Mouse (Mus musculus) neural tube, embryonic 14.5 days (tissue): Measurements from ENCODE around the gene C87499. TPM values are rescaled to one million over a fixed set of nuclear protein-coding genes. Genes with fewer than 3 reads are reported as not detected.
A peak's percentile ranks its signal among the peaks of the same experiment; 100 is the strongest.

ENCODE experiments used
- ATAC-seq: fragments of 200-750 bp; cut with Nextera tagmentation; 2 replicates; pipeline ENCODE4 v1.8.0; 2017; ENCODE audit warnings: low read depth, mild to moderate bottlenecking, moderate TSS enrichment, moderate library complexity
- H3K27ac ChIP-seq: fragments of 300-500 bp; sonication (generic); 2 replicates; pipeline ENCODE4 v1.5.1; 2014; ENCODE audit warnings: low read depth, mild to moderate bottlenecking, control low read depth, low read length, moderate library complexity, mixed read lengths
- H3K27me3 ChIP-seq: fragments of 300-500 bp; sonication (generic); 2 replicates; pipeline ENCODE4 v1.6.1; 2014; ENCODE audit warnings: low read length; ENCODE audit not compliant: control insufficient read depth, insufficient read depth
- H3K36me3 ChIP-seq: fragments of 300-500 bp; sonication (generic); 2 replicates; pipeline ENCODE4 v1.6.1; 2014; ENCODE audit warnings: low read length, mixed read lengths; ENCODE audit not compliant: control insufficient read depth, insufficient read depth
- H3K4me1 ChIP-seq: fragments of 300-500 bp; sonication (generic); 2 replicates; pipeline ENCODE4 v1.6.1; 2014; ENCODE audit warnings: low read length; ENCODE audit not compliant: control insufficient read depth, insufficient read depth
- H3K4me2 ChIP-seq: fragments of 300-500 bp; sonication (generic); 2 replicates; pipeline ENCODE4 v1.6.1; 2014; ENCODE audit warnings: mild to moderate bottlenecking, low read depth, low read length, control low read depth
- H3K4me3 ChIP-seq: fragments of 300-500 bp; sonication (generic); 2 replicates; pipeline ENCODE4 v1.5.1; 2014; ENCODE audit warnings: low read depth, low read length, control low read depth, mixed read lengths
- H3K9ac ChIP-seq: fragments of 300-500 bp; sonication (generic); replicated peaks from 2 replicates; pipeline ENCODE4 v1.6.1; 2014; ENCODE audit warnings: low read depth, mild to moderate bottlenecking, control low read depth, low read length, mixed read lengths
- H3K9me3 ChIP-seq: fragments of 300-500 bp; sonication (generic); 2 replicates; pipeline ENCODE4 v1.6.1; 2016; ENCODE audit warnings: low read length; ENCODE audit not compliant: control insufficient read depth
- WGBS: fragments of 180-500 bp; shearing (Covaris S2); extraction: QIAGEN DNeasy Blood & Tissue Kit; methylation state at CpG from one replicate; pipeline ENCODE4 v1.1.7; 2014; 5-methylcytosine and 5-hydroxymethylcytosine counted together
- polyA plus RNA-seq: library from polyadenylated mRNA; unstranded; fragments of >200 nt; fragmentation: Nextera tagmentation; extraction: Ambion mirVana; gene quantifications from 2 replicates; pipeline ENCODE4 v1.2.1, GENCODE M21; 2014

The C87499 gene
- polyA plus RNA-seq, 1 experiment from 2014 or later: not detected

GRCm38 (mm10) chr4:88641077-88641831, 7.0 kb upstream of the C87499 start:
- no peak overlapping the region for H3K27ac ChIP-seq
- H3K4me1 ChIP-seq: no peaks in the 10 kb centered on the region
- H3K36me3 ChIP-seq: no peaks in the 10 kb centered on the region
- no peaks in the 10 kb centered on the region for H3K9me3 ChIP-seq
- peak overlapping the region; percentile 13; the same call in 1 of the 2 replicates for H3K4me3 ChIP-seq
- peak overlapping the region; percentile 35 for H3K4me2 ChIP-seq
- H3K27me3 ChIP-seq: no peaks in the 10 kb centered on the region
- peak; percentile 96 for ATAC-seq
- 18% methylated on average over 11 of the region's 11 CpGs for WGBS
- H3K9ac ChIP-seq: no peak overlapping the region

- H3K36me3 ChIP-seq: no peaks in the 10 kb centered on the region
- peak overlapping the region; percentile 35 for H3K4me2 ChIP-seq
- H3K27me3 ChIP-seq: no peaks in the 10 kb centered on the region
- peak overlapping the region; percentile 13; the same call in 1 of the 2 replicates for H3K4me3 ChIP-seq
- no peaks in the 10 kb centered on the region for H3K9me3 ChIP-seq
- H3K9ac ChIP-seq: no peak overlapping the region
- H3K27ac ChIP-seq: no peak overlapping the region
- no peaks in the 10 kb centered on the region for H3K4me1 ChIP-seq
- 63% methylated on average over 8 of the region's 8 CpGs for WGBS
- no peak for ATAC-seq
These were observed 6.5 kb upstream of the C87499 start for GRCm38 (mm10) chr4:88640704-88641076.

DNA sequence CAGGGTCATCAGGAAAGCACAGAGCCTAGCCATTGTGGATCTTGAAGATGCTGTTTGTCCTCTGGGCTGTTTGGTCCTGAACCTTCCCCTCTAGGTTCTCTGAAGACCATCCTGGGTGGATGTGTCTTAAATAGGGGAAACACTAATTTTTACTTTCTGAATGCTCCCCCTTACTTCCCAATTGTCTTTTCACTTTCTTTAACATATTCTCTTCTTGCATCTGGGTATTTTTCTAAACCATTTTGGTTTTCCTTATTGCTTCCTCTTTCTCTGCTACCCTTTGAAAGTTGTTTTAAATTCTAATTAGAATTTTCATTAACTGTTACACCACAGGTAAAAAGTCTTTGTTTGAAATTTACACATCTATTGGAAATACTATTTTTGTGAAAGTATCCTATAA, 30.9 kb downstream of the C87499 start, which contains the start of gene Ifna12:
Gene Ifna12, minus strand, starts transcription at position 101 of the 400 bp plus-strand sequence.
- H3K27ac ChIP-seq: no peak within 1 kb of the TSS
- no peaks in the 10 kb centered on the region for H3K4me1 ChIP-seq
- no peak within 1 kb of the TSS for H3K9ac ChIP-seq
- no peaks in the 10 kb centered on the region for H3K27me3 ChIP-seq
- H3K36me3 ChIP-seq: no peaks in the 10 kb centered on the region
- H3K4me3 ChIP-seq: no peak within 1 kb of the TSS
- H3K4me2 ChIP-seq: no peak within 1 kb of the TSS
- H3K9me3 ChIP-seq: no peaks in the 10 kb centered on the region
- ATAC-seq: no peak

DNA sequence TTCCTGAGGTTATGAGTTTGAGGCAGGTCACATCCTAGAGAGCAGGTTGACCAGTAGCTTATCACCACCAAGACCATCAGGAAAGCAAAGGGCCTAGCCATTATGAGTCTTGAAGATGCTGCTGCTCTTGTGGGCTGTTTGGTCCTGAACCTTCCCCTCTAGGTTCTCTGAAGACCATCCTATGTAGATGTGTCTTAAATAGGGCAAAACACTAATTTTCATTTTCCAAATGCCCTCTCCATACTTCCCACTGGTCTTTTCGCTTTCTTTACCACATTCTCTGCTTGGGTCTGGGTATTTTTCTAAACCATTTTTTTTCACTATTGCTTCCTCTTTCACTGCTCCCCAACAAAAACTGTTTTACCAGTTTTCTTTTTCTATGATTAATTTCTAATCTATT, 41.9 kb downstream of the C87499 start, which contains the start of gene Ifna9:
Gene Ifna9, minus strand, starts transcription at position 101 of the 400 bp plus-strand sequence.
- WGBS: 94% methylated on average over 1 of the region's 1 CpGs
- H3K27ac ChIP-seq: no peak within 1 kb of the TSS
- H3K4me1 ChIP-seq: no peaks in the 10 kb centered on the region
- no peak within 1 kb of the TSS for H3K9ac ChIP-seq
- no peak within 1 kb of the TSS for H3K4me2 ChIP-seq
- no peaks in the 10 kb centered on the region for H3K36me3 ChIP-seq
- no peaks in the 10 kb centered on the region for H3K27me3 ChIP-seq
- H3K4me3 ChIP-seq: no peak within 1 kb of the TSS
- no peaks in the 10 kb centered on the region for H3K9me3 ChIP-seq
- ATAC-seq: no peak

Other genes starting within 250 kb of the C87499 start
- gene Hacd4, start 195.5 kb downstream of the C87499 start, polyA plus RNA-seq: 2.2 and 6.4 TPM in 2 replicates
- gene Ifnb1, start 111.6 kb downstream of the C87499 start, polyA plus RNA-seq: not detected in 2 replicates
- gene Ifna15, start 76.2 kb downstream of the C87499 start, polyA plus RNA-seq: not detected in 2 replicates
- not detected in 2 replicates for gene Ifna14, start 62.6 kb downstream of the C87499 start, polyA plus RNA-seq
- gene Ifna9, start 42.0 kb downstream of the C87499 start, polyA plus RNA-seq: not detected in 2 replicates
- not detected in 2 replicates for gene Ifna12, start 31.0 kb downstream of the C87499 start, polyA plus RNA-seq
- not detected in 2 replicates for gene Ifna13, start 10.0 kb upstream of the C87499 start, polyA plus RNA-seq
- not detected in 2 replicates for gene Ifna16, start 42.5 kb upstream of the C87499 start, polyA plus RNA-seq
- not detected in 2 replicates for gene Ifna2, start 49.5 kb upstream of the C87499 start, polyA plus RNA-seq
- not detected in 2 replicates for gene Ifnab, start 56.9 kb upstream of the C87499 start, polyA plus RNA-seq
- gene Gm26566, start 87.4 kb upstream of the C87499 start, polyA plus RNA-seq: 1.6 and 2.6 TPM in 2 replicates
- 129 and 164 TPM in 2 replicates for gene Klhl9, start 88.1 kb upstream of the C87499 start, polyA plus RNA-seq
- not detected in 2 replicates for gene Gm13271, start 120.5 kb upstream of the C87499 start, polyA plus RNA-seq
- not detected in 2 replicates for gene Gm13283, start 125.7 kb upstream of the C87499 start, polyA plus RNA-seq
- gene Gm13290, start 139.4 kb upstream of the C87499 start, polyA plus RNA-seq: not detected in 2 replicates
- not detected in 2 replicates for gene Gm13289, start 142.5 kb upstream of the C87499 start, polyA plus RNA-seq
- not detected in 2 replicates for gene Gm13272, start 145.4 kb upstream of the C87499 start, polyA plus RNA-seq
- gene Ifnz, start 147.7 kb upstream of the C87499 start, polyA plus RNA-seq: not detected in 2 replicates
- gene Gm13276, start 151.3 kb upstream of the C87499 start, polyA plus RNA-seq: not detected in 2 replicates
- gene Gm13277, start 154.2 kb upstream of the C87499 start, polyA plus RNA-seq: not detected in 2 replicates
- not detected in 2 replicates for gene Gm13278, start 157.1 kb upstream of the C87499 start, polyA plus RNA-seq
- gene Gm13275, start 160.1 kb upstream of the C87499 start, polyA plus RNA-seq: not detected in 2 replicates
- gene Gm13279, start 163.0 kb upstream of the C87499 start, polyA plus RNA-seq: not detected in 2 replicates
- gene Gm13285, start 165.3 kb upstream of the C87499 start, polyA plus RNA-seq: not detected in 2 replicates
- gene Gm13287, start 168.8 kb upstream of the C87499 start, polyA plus RNA-seq: not detected in 2 replicates
- not detected in 2 replicates for gene Gm13288, start 171.1 kb upstream of the C87499 start, polyA plus RNA-seq
- gene Ifna7, start 181.8 kb upstream of the C87499 start, polyA plus RNA-seq: not detected in 2 replicates
- not detected in 2 replicates for gene Ifna11, start 185.5 kb upstream of the C87499 start, polyA plus RNA-seq
- gene Ifna6, start 193.0 kb upstream of the C87499 start, polyA plus RNA-seq: not detected in 2 replicates
- gene Ifna5, start 201.1 kb upstream of the C87499 start, polyA plus RNA-seq: not detected in 2 replicates
- not detected in 2 replicates for gene Ifna4, start 207.4 kb upstream of the C87499 start, polyA plus RNA-seq
- gene Ifna1, start 215.7 kb upstream of the C87499 start, polyA plus RNA-seq: not detected in 2 replicates
- gene Ifne, start 245.8 kb upstream of the C87499 start, polyA plus RNA-seq: not detected in 2 replicates